Mouse (Mus musculus): ENCODE data around the gene Capn11. TPM values are rescaled to one million over a fixed set of nuclear protein-coding genes. Genes with fewer than 3 reads are reported as not detected.

The Capn11 gene
- total RNA-seq, 2 experiments from 2014 or later = 0.25 to 1.5 TPM

DNA sequence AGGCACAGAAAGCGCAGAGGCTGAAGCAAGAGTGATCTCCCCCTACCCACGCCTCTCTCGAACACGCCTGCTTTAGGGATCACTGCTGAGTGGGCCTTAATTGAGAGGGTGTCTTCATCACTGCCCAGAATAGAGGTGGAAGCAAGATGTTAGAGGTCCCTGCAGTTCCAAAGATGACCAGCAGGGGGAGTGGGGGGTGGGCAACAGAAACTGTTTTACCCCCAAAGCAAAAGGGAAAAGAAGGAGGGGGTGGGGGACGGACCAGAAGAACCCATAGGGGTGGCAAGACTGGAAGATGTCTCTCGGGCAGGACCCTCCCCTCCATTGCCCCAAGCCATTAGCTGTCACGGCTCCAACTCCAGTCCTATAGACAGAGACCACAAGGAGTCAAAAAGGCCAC is 19.0 kb upstream of the Capn11 start:
- H3K27ac ChIP-seq = peak overlapping the region; percentile 78; the same call in 1 of the 2 replicates
- peak in 1 of 2 experiments; percentile 67 for DNase-seq (ENCODE audit: extremely low spot score in 1 of 2, low spot score in 2 of 2)
- H3K4me3 ChIP-seq = no peak overlapping the region
- intact Hi-C loops (cut with DNase I) = loop anchor here (1.0 kb wide), 1 partner anchor 40 kb away; no protein-coding TSS in a partner anchor
- peak; percentile 79 for TF ChIP-seq CTCF (IDR thresholded peaks at IDR 0.05)

DNA sequence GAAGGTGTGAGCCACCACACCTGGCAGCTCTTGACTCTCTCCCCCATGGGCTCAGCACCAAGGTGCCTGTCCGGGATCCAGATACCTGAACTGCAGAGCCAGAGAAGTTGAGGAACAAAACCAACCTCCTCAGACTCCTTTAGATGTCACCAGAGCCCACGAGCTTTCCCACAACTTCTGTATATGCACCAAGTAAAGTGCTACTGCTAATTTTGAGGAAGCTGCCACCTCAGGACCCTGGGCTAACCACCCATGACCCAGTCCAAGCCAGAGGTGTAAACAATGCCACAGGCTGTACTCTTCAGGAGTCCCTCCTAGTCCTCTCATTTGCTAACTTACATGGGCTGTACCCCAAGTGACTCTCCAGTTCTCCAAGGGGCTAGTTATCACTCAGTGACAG is 13.5 kb upstream of the Capn11 start:
- Histone ChIP-seq H3K4me3 (no peak overlapping the region), H3K27ac (no peak overlapping the region)
- no peak for TF ChIP-seq CTCF (IDR thresholded peaks at IDR 0.05)
- intact Hi-C loops (cut with DNase I) = no loop called here
- DNase-seq (ENCODE audit: extremely low spot score in 1 of 2, low spot score in 2 of 2) = no peak

DNA sequence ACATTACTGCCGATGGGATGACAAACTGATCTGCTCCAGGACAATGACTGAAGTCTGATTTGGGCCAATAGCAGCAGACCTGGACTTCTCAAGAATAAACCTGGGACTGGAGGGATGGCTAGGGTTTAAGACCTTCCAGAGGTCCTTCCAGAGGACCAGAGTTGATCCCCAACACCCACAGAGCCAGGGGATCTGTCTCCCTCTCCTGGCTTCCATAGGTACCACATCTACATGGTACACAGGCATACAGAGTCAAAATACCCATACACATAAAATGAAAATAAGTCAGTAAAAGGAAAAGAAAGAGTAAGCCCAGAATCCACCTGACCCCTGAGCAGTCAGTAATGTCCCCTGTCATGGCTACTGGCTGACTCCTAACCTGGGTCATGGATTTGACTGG is 12.7 kb upstream of the Capn11 start:
- intact Hi-C loops (cut with DNase I) = no loop called here
- H3K4me3 ChIP-seq = no peak overlapping the region
- DNase-seq (ENCODE audit: extremely low spot score in 1 of 2, low spot score in 2 of 2) = no peak
- no peak overlapping the region for H3K27ac ChIP-seq
- peak; percentile 39 for TF ChIP-seq CTCF (IDR thresholded peaks at IDR 0.05)

DNA sequence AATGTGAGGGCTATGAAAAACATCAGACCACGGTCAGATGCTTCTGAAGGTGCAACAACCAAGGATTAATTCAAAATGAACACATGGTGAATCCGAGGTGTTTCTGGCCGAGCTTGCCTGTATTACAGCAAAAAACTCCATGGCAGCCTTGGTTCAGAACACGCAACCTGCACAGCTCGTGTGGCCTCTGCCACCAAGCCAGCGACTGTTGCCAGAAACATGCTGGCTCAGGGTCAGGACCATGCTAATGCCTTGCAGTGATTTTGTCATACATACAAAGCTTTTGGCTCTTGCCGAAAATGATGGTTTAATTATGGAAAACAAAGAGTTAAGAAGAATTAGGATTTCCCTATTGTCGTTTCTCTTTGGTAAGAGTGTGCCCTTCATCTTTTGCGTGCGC is 8.9 kb upstream of the Capn11 start:
- intact Hi-C loops (cut with DNase I) = no loop called here
- Histone ChIP-seq H3K4me3 (no peak overlapping the region), H3K27ac (no peak overlapping the region)
- no peak for DNase-seq (ENCODE audit: extremely low spot score in 1 of 2, low spot score in 2 of 2)
- TF ChIP-seq CTCF (IDR thresholded peaks at IDR 0.05) = no peak

DNA sequence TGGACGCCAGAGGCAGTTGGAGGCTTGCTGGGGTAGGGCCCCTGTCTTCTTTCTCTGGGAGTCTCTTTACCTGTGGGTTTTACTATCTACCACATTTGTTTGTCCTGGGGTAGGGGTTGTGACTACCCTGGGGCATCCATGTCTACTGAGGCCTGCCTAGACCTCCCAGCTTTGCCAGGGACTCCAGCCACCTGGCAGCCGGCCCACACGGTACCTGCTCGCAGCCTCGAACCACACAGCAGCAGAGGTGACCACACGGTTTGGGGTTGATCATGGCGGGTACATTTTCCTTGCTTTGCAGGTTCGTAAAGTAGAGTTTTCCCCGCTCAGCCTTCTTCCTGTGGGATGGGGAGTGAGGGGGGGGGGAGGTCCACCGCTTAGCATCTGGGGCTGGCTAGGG is 8.4 kb upstream of the Capn11 start:
- DNase-seq (ENCODE audit: extremely low spot score in 1 of 2, low spot score in 2 of 2) = no peak
- H3K4me3 ChIP-seq = no peak overlapping the region
- no peak for TF ChIP-seq CTCF (IDR thresholded peaks at IDR 0.05)
- intact Hi-C loops (cut with DNase I) = no loop called here
- H3K27ac ChIP-seq = no peak overlapping the region

DNA sequence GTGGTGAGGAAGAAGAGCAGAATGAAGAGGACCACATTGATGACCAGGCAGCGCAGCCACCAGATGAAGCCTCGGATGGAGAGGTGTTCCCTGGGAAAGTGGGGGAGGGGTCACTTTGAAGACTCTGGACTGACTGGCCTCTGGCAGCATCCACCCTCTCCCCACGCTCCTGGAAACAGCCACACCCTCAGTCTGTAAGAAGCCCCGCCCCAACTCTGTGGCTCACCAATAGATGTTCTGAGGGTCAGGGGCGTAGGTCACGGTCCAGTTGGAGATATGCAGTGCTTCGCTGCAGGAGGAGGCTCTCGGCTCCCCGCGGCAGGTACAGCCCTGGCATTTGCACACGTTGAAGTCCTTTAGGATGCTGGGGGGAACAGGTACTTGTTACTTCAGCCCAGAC is 7.0 kb upstream of the Capn11 start:
- DNase-seq (ENCODE audit: extremely low spot score in 1 of 2, low spot score in 2 of 2) = no peak
- intact Hi-C loops (cut with DNase I) = no loop called here
- no peak for TF ChIP-seq CTCF (IDR thresholded peaks at IDR 0.05)
- Histone ChIP-seq H3K27ac (no peak overlapping the region), H3K4me3 (no peak overlapping the region)

DNA sequence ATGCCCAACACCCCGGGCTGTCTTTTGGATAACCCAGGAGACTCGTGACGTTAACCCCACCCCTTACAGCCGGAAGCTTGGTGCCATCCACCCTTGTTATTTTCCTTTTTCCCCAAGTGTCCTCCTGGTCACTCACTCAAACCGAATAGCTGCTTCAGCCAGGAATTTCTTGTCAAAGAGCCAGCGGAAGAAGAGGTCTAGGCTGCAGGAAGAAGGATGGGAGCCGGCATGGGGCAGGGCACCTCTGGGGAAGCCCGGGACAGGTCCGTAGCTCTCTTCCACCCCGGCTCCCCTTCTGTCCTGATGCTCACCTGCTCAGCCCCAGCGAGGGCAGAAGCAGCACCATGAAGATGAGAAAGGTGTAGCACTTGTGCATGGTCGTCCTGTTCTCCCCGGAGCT is 5.5 kb upstream of the Capn11 start:
- Histone ChIP-seq H3K4me3 (no peak overlapping the region), H3K27ac (no peak overlapping the region)
- DNase-seq (ENCODE audit: extremely low spot score in 1 of 2, low spot score in 2 of 2) = no peak
- intact Hi-C loops (cut with DNase I) = no loop called here
- TF ChIP-seq CTCF (IDR thresholded peaks at IDR 0.05) = no peak

DNA sequence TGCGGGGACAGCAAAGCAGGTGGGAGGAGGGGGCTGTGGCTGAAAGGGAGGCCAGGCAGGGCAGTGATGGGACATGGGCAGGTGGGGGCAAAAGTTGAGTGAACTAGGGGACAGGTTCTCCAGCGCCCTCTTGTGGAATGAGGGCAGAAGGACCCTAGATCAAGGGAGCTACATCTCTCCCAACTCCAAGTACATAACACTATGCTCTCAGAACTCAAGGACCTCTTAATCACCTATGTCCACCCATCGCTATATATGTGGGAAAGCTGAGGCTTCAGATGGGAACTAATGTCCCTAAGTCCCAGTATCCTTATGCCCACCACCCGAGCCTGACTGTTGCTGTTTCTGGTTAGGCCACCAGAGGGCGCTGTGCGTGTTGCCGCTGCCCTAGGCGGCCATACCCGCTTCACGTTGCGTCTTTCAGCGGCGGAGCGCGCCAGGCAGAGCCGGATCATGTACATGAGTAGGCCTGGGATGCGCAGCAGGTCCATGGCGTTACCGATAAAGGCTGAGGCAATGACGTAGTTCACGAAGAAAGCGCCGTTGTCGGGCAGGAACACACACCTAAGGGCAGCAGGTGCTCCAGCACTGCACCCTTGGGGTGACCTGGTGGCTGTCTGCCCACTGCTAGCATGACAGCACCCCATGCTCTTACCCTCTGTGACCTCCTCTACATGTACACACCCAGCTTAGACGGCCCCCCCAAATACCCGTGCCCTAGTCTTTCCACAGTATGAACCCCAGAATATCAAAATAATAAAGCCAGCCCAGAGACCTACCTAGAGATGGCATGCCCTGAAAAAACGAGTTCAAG is 4.2 kb upstream of the Capn11 start:
- DNase-seq (ENCODE audit: extremely low spot score in 1 of 2, low spot score in 2 of 2) = peak; percentile 78 to 84
- intact Hi-C loops (cut with DNase I) = loop anchor here (1.0 kb wide), 1 partner anchor 55 kb away; no protein-coding TSS in a partner anchor
- TF ChIP-seq CTCF (IDR thresholded peaks at IDR 0.05) = peak; percentile 97
- Histone ChIP-seq H3K27ac (no peak overlapping the region), H3K4me3 (no peak overlapping the region)

DNA sequence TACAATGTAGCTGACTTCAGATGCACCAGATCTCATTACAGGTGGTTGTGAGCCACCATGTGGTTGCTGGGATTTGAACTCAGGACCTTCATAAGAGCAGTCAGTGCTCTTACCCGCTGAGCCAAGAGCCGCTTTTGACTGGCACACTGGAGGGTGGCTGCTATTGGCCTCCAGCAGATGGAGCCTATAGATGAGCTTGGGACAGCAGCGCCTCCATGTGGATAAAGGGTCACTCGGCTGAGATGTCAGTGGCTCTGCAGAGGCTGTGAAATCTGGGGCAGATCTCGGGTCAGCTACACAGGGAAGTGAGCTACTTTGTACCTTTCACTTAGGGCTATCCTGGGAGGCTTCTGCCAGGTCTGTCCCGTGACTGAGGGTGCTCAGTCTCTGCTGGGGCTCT is 3.3 kb downstream of the Capn11 start:
- no peak for DNase-seq (ENCODE audit: extremely low spot score in 1 of 2, low spot score in 2 of 2)
- peak; percentile 26 for TF ChIP-seq CTCF (IDR thresholded peaks at IDR 0.05)
- Histone ChIP-seq H3K27ac (no peak overlapping the region), H3K4me3 (no peak overlapping the region)
- intact Hi-C loops (cut with DNase I) = loop anchor here (1.0 kb wide), 1 partner anchor 19 kb away; no protein-coding TSS in a partner anchor

DNA sequence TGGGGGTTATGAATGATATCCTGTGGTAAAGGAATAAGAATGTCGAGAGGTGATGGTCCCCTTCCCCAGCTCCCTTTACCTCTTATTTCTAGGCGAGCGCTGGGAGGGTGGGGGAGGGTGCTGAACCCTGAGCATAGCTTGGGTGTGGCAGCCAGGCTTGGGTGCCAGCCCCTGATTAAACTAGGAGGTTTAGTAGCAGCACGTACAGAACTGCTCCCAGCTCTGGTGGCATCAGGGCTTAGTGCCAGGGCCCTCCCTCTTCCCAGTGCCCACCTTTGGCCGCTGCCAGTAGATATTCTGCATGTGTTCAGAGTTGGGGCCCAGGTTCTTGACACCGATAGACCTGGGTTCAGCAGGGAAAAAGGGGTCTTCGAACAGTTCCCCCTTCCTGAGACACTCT is 5.9 kb downstream of the Capn11 start:
- intact Hi-C loops (cut with DNase I) = no loop called here
- H3K4me3 ChIP-seq = no peak overlapping the region
- no peak for TF ChIP-seq CTCF (IDR thresholded peaks at IDR 0.05)
- H3K27ac ChIP-seq = no peak overlapping the region
- no peak for DNase-seq (ENCODE audit: extremely low spot score in 1 of 2, low spot score in 2 of 2)

DNA sequence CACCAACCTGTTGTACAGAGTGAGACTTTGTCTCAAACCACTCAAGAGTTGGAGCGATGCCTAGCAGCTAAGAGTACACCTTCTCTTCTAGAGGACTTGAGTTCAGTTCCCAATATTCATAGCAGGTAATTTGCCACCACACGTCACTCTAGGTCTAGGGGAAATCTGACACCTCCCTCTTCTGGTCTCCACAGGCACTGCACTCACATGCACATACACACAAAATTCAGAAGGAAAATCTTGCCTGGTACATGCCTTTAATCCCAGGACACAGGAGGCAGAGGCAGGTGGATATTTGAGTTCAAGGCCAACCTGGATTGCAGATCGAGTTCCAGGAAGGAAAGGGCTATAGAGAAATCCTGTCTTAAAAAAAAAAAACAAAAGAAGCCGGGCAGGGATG is 14.9 kb downstream of the Capn11 start:
- no peak overlapping the region for H3K4me3 ChIP-seq
- TF ChIP-seq CTCF (IDR thresholded peaks at IDR 0.05) = no peak; the same call in 1 of the 2 replicates
- H3K27ac ChIP-seq = no peak overlapping the region
- DNase-seq (ENCODE audit: extremely low spot score in 1 of 2, low spot score in 2 of 2) = no peak
- intact Hi-C loops (cut with DNase I) = loop anchor here (5.0 kb wide), 1 partner anchor 167 kb away; the partner anchor contains the start of gene Spats1

DNA sequence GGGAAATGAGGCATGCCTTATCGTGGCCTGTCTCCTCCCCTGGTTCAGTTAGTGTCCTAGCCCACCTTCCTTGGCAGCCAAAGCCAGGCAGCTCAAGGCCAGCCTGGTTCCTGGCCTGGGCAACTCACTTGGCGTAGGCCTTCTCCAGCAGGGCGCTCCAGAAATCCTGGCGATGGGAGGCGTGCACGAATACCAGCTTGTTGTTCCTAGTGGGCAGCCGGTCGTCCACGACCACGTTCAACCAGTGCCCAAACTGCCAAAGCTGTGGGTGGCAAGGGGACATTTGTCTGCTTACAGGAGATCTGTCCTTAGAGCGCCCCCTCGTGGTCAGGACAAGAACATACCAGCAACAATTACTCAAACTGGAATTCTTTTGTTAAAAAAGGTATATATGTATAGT is 16.4 kb downstream of the Capn11 start:
- TF ChIP-seq CTCF (IDR thresholded peaks at IDR 0.05) = peak; percentile 82
- Histone ChIP-seq H3K4me3 (no peak overlapping the region), H3K27ac (no peak overlapping the region)
- peak; percentile 61 to 71 for DNase-seq (ENCODE audit: extremely low spot score in 1 of 2, low spot score in 2 of 2)
- intact Hi-C loops (cut with DNase I) = loop anchor here (2.0 to 5.0 kb wide), 2 partner anchors 58 to 165 kb away; partner anchors contain the start of gene Spats1

DNA sequence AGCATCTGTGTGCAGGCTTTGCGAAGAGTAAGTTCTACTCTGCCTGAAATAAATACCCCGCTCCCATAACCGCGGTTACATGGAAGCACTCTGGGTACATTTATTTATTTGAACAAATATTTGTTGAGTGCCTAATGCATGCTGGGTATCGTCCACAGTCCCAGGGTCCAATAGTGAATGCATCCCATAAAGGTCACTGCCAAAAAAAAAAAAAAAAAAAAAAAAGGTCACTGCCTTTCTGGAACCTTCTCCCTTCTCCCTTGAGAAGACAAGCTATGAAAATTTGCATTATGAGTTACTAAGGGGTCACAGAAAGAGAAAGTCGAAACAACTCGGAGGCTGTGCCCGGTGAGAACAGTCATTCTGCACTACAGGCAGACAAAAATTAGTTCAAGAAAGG is 17.1 kb downstream of the Capn11 start:
- intact Hi-C loops (cut with DNase I) = loop anchor here (2.0 to 5.0 kb wide), 2 partner anchors 57 to 165 kb away; partner anchors contain the start of gene Spats1
- DNase-seq (ENCODE audit: extremely low spot score in 1 of 2, low spot score in 2 of 2) = no peak
- Histone ChIP-seq H3K4me3 (no peak overlapping the region), H3K27ac (no peak overlapping the region)
- no peak for TF ChIP-seq CTCF (IDR thresholded peaks at IDR 0.05)
